Mouse (Mus musculus) G1E-ER4 (cell line): ENCODE results near the gene Nup85. TPM values are rescaled to one million over a fixed set of nuclear protein-coding genes. Genes with fewer than 3 reads are reported as not detected.

Experiments used
- GATA1 ChIP-seq: IDR thresholded peaks from one replicate; pipeline ENCODE4 v1.8.0; 2012; ENCODE audit warnings: low read length, inconsistent platforms
- polyA plus RNA-seq: library from polyadenylated mRNA; stranded (reverse); fragments of >175 nt; gene quantifications from 2 replicates; pipeline ENCODE4 v1.2.3, GENCODE M21; 2012

Gene Nup85
- polyA plus RNA-seq = 55.2 and 57.4 TPM in 2 replicates

DNA sequence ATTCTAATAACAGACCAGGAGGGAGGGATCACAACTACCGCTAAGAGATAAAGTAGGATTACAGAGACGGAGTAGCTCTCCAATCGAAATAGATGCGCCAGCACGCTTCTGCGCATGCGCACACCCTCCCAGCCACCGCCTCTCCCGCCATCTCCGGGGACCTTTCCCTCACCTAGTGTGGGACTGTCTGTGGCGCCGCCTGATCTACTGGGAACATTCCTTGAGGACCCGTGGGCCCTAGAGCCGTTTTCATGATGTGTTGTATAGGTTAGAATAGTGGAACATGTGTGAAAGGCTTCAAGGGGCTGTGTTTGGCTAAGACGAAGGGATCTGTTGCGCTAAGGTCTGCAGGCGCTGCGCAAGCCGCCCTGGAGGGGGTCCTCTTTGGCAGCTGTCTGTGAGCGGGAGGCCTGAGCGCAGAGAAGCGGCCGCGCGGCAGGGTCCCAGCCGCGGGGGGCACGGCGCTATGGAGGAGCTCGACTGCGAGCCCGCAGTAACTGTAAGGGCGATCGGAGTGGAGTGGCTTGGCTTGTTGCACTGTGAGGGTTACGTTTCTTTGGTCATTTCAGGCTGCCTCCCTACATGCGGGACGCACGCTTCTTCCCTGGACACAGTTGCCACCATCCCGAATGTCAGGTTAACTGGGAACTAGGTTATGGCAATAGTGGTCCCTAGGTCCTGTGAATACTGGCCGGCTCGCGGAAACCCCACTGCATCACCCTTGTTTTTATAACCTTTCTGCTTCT lies at the start of gene Nup85:
Gene Nup85 (plus strand): TSS at position 371 of the 746 bp plus-strand sequence.
- TF ChIP-seq GATA1 = no peak

DNA sequence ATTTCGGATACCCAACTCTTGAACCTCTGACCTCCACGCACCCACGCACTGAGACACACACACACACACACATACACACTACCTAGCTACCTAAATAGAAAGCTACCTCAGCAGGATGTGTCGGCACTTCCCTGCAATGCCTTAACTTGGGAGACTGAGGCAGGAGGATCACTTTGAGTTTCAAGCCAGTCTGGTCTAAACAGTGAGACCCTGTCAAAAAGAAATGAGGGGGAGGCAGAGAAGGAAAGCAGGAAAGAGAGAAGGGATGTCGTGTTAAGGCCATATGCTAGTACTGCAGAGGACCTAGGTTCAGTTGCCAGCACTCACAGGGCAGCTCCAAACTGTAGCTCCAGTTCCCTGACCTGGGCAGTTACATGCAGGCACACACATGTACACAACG lies 49.2 kb upstream of the Nup85 start:
- no peak for TF ChIP-seq GATA1

DNA sequence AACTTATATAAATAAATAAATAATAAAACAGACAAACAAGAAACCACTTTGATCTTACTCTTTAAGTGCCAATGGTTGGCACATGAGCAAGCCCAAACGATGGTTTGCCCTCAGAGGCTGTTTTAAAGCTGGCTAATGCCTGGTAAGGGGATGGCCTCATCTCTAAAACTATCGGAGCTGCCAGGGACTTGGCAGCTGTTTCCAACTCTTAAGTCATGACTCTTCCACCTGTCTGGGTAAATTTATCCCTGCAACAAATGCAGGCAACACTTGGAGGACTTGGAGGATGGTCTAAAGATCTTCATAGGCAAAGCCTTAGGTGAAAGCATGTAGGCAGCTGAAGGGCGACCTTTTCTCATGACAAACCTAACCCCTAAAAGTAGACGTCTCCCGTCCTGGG lies 47.3 kb upstream of the Nup85 start:
- TF ChIP-seq GATA1 = no peak

DNA sequence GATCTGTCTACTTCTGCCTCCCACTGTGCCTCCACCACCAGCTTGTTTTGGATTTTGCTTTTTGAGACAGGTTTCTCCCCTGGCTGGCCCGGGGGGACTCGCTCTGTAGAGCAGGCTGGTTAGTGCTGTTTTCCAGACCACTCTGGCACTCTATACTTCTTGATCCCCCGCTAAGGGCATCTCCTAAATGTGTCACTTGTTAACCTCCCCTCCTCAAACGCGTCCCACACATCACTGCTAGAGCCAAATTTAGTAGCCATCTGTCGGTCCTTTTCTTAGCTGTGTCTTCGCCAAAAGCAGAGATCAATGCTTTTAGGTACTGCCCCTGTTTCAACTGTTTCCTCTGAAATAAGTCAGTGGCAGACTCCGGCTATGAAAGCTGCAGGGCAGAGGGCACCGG lies 45.5 kb upstream of the Nup85 start:
- TF ChIP-seq GATA1 = no peak

DNA sequence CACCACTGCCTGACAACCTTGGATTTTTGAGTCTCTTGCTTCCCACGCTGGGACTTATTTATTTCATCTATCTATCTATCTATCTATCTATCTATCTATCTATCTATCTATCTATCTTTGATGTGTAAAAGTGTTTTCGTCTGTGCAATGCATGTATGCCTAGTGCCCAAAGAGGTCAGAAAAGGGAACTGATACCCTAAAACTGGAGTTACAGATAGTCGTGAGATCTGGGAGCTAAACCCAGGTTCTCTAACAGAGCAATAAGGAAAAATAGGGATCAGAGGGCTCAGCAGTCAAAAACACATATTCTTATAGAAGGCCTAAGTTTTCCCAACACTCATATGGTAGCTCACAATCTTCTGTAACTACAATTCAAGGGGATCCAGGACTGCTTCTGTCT lies 44.7 kb upstream of the Nup85 start:
- TF ChIP-seq GATA1 = no peak

DNA sequence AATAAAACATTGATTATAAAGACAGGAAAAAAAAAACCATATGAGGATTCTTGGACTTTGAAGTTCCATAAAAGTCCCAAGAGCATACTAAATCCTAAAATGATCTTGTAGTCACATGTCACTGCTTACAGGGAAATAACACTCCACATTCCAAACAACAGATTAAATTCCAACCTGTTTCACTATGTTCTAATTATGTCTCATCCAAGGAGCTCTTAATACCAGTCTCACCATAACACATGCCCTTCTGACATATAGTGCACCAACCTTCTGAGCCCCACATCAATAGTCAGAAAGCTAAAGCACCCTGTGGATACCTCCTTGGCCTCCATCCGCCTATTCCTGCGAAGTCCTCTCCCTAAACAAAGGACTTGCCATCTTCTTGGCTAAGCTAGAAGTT lies 44.0 kb upstream of the Nup85 start:
- TF ChIP-seq GATA1 = no peak

DNA sequence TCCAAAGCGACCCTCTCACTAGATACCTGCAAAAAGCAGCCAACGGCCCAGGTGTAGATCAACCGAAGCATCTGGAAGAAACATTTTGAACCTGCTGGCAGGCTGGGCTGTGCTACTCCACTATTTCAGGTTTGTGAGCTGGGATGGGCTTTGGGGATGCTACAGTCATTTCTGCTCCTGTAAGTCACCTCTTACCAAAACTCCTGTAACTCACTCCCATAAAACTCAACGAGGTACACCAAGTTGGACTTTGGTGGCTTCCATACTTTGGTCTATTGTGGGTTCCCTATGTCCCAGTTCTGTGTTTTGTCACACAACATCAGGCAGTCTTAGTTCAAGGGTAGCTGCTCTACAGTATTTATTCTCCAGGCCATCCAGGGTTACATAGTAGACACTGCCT lies 43.2 kb upstream of the Nup85 start:
- no peak for TF ChIP-seq GATA1

DNA sequence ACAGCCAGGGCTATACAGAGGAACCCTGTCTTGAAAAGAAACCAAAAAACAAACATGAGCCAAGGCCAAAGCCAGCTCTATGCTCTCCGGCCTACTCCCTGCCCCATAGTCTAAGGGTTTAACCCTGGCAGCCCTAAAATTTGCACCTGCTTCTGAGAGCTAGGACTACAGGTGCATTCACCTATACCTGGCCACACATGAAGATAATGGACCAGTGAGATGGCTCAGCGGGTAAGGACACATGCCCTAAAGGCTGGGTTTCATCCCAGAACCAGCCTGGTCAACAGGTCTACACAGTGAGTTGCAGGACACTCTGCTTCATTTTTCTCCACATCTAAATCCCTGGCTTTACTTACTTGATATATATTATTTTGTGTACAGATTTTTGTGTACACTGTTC lies 42.0 kb upstream of the Nup85 start:
- no peak for TF ChIP-seq GATA1

DNA sequence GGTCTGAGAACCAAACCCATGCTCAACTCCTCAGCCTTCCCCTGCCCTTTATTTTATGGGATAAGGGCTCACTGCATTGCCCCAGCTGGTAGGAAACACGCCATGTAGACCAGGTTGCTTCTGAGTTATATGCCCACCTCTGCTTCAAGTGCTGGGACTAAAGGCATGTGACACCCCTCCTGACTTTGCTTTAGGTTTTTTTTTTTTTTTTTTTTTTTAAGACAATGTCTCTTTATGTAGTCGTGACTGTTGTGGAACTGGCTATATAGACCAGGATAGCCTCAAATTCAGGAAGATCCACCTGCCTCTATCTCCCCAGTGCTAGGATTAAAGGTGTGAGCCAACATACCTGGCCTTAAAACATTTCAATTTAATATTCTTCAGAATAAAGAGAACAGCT lies 41.5 kb upstream of the Nup85 start:
- TF ChIP-seq GATA1 = no peak

DNA sequence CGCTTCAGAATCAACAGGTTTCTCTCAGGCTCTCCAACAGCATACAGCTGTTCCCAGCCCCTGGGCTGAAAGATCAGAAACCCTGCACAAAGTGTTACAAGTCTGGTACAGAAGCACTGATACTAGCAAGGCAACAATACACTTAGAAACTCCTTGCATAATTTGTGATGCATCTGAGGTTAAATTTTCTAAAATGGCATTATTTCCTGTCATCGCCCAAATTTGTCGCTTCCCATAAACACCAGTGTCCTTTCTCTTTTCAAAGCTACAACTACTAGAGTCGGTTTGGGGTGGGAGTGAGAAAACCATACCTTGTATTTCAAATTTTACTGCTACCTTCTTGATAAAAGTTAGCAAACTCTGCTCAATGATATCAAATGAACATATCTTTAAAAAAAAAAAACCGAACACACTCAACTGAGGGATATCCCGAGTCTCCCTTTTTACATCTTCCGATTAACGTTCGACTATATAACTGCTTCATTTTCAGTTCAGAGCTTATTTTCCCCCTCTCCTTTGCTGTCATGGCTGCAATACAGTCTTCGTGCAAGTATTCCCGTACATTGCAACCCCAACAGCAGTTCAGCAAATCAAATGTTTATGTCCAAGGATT lies 29.4 kb upstream of the Nup85 start:
- TF ChIP-seq GATA1 = no peak

DNA sequence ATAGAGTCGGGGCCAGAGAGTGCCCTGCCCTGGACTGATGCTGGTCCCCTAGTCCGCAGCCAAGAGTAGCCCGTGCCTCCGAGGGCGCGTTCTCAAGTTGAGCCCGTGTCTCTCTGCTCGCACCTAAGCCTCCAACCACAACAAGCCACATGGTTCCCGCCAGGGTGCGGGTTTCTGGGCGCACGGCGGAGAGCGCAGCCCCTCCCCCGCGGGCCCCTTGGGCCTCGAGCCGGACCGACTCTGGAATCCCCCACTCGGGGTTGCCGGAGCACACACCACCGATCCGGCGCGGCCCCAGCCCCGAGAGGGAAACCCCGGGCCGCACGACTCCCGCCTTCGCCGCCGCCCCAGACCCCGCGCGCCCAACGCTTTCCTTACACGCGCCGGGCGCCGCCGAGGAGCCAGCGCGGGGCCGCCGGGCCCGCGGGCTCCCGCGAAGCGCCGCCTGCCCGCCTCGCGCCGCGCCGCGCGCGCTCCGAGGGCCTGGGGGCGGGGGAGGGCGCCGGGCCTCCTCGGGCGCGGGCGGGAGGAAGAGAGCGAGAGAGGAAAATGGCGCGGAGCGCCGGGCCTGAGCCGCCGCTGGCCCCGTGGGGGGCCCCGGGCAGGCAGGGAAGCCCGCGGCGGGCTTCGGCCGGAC lies 28.7 kb upstream of the Nup85 start:
- TF ChIP-seq GATA1 = no peak

DNA sequence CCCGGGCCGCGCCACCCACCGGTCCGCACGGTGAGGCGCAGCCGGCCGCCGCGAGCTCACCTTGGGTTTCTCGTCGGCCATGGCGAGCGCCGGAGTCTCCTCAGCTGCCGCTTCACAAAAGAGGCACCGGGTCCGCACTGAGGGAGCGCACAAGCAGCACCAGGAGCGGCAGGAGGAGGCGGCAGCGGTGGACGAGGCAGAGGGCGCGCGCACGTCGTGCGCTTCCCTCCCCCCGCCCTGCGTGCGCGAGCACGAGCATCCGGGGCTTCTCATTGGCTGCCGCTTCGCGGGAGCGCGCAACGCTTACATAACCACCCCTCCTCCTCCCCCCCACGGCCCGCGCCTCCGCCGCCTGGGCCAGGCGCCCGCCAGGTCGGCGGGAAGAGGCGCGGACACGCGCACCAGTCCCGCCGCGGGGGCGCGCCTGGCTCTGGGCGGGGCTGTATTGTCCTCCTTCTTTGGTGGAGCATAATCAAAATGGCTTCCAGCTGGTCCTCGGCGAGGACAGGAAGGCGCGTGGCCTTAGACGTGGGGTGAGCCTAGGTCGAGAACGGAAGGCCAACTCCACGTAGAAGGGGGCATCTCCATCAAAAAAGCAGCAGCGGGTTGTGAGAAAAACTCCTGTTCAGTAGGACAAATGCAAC lies 28.1 kb upstream of the Nup85 start, which contains the start of gene Sumo2:
Gene Sumo2 (minus strand): TSS at position 239 of the 644 bp plus-strand sequence.
- TF ChIP-seq GATA1 = no peak

DNA sequence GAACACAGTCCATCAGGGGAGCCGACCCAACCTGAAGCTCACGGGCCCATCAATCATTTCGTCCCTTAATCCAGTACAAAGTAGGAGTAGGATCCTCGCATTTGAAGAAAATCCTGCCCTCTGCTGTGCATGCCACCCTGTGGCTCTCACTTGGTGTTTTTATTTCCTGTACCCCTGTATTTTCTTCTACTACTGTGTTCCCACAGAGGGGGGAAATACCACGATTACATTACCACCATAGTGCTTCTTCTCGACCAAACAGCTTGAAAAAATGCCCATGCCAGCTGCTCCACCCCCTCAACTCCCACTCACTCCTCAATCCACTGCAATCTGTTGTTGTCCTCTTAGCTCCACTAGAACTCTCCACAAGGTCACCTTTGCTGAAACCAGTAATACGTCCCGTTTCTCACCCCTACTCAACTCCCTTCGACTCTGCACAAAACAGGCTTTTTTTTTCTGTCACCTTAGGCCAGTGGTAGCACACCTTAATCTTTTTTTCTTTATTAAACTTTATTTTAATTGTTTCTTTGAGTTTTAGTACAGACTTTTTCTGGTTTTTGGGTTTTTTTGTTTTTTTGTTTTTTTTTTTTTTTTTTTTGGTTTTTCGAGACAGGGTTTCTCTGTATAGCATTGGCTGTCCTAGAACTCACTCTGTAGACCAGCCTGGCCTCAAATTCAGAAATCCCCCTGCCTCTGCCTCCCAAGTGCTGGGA lies 27.2 kb upstream of the Nup85 start:
- no peak for TF ChIP-seq GATA1

DNA sequence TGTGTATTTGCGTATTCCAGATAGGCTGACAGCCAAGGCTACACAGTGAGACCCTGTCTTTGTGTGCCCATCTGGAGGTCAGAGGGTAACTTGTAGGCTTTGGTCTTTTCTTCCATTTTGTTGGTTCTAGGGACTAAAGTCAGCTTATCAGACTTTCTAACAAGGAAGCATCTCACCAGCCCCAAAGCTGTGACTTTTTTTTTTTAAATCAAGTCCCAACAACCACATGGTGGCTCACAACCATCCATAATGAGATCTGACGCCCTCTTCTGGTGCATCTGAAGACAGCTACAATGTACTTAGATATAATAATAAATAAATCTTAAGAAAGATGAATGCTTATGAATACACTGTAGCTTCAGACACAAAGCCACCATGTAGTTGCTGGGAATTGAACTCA lies 26.2 kb upstream of the Nup85 start:
- no peak for TF ChIP-seq GATA1

DNA sequence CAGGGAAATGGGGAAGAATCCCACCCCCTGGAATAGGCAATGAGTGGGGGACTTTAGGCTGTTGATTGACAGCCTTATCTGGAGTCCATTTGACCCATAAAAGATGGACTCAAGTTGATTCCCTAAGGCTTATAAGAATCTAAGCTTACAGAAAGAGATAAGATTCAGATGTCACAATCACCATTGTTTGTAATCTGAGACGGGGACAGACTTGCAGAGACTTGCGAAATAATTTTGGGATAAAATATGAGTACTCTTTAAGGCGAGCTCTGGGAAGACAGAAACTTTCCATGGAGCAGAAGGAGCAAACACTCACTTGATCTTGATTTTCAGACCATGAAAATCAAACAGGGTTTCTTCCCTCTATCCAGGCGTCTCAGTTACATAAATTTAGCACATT lies 20.7 kb upstream of the Nup85 start:
- no peak for TF ChIP-seq GATA1

DNA sequence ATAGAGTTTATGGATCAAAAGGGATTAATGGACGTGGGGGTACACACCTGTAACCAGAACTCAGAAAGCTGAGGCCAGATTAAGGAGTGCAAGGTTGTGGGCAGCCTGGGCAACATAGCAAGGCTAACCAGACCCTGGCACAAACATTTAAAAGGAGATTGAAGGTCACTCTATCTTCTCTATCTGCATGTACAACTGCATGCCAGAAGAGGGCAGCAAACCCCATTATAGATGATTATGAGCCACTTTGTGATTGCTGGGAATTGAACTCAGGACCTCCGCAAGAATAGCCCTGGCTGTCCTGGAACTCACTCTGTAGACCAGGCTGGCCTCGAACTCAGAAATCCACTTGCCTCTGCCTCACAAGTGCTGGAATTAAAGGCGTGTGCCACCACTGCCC lies 11.5 kb upstream of the Nup85 start:
- no peak for TF ChIP-seq GATA1

DNA sequence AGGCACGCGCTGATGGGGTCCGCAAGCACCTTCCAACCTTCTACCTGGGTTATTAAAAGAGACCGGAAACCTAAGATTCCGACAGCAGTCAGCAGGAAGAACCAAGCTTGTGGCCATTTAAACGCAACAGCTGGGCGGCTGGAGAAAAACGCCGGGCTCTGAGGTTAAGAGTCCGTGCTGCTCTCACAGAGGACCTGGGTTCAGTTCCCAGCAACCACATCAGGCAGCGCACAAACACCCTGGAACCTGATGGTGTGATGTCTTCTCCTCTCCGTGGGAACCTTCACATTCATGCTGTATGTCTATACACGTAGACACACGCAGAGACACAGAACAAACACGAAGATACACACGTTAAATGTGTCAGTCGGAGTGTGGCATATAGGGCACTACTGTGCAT lies 8.5 kb upstream of the Nup85 start:
- TF ChIP-seq GATA1 = no peak
